Mouse (Mus musculus) left cerebral cortex, adult 9 months (tissue): ENCODE results near the gene C1ql4.

Source experiments
- DNase-seq, 2 experiments: peaks; one replicate each; pipeline ENCODE4 v3.0.0; 2022; ENCODE audit warnings: low spot score in 2 of 2

The C1ql4 gene

DNA sequence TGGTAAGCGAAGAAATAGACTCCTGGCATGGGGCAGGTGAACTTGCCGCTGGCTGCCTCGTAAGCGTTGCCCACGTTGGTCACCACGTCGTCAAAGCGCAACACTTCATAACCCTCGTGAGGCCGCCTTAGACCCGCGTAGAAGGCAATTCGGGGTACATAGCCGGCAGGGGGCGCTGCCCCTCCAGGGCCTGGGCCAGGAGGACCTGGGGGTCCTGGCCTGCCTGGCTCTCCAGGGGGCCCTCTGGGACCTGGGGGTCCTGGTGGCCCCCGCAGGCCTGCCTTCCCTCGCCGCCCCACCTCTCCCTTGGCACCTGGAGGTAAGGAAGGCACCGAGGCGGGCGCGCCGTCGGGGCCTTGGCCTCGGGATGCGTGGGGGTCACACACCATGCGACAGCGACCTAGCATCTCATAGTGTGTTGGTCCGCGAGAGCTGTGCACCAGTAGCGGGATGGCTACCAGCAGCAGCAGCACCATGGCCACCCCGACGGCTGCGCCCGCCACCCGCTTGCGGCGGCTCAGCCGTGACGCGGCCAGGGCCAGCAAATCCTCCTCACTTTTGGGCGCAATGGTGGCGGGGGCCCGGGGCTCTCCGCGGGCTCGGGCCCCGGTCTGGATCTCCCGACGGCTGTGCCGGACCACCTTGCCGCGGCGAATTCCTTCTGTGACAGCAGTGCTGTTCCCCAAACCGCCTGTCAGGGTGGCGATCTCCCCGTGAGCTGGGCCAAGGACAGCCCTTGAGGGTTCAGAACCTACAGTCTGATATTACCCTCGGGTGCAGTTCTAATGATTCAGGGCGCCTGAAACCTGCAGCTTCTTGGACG, at the start of gene C1ql4:
Gene C1ql4, minus strand, starts transcription at position 565 of the 823 bp plus-strand sequence.
- DNase-seq, result no peak

DNA sequence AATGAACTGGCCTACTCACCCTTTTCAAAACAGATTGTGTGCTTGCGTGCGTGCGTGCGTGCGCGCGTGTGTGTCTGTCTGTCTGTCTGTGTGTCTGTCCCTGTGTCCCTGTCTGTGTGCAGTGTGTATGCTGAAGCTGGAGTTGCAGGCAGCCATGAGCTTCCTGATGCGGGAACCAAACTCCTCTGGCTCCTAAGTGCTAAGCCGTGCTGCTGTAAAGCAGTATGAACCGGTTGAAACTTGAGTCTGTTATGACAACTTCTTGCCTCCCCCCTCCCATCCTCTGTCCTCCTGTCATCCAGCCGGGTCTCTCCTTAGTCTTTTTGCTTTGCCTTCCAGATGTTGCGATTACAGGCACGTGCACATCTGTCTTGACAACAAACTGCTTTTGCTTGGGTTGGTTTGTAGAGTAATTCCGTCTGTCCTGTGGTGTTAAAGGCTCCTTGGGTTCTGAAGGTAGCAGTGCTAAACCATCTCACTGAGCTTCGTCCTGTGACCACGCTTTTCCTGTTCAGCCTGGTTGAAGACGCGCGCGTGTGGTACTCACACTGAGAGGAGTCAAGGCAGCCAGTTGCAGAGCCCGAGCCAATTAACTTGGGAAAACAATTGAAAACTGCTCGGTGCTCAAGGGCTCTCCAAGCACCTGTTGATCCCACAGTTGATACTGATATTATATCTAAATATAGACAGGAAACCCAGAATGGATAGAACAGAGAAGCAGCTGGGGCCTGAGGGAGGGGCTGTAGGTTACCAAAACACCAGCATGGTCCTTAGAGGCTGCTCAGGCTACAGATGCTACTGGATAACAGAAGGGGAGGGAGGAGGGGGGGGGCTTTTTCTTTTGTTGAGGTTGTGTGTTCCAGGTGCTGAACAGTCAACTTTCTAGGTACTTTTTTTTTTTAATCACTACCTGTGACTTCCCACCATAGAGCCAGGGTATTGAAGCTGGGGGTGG, 42.6 kb upstream of the C1ql4 start:
- no peak for DNase-seq

DNA sequence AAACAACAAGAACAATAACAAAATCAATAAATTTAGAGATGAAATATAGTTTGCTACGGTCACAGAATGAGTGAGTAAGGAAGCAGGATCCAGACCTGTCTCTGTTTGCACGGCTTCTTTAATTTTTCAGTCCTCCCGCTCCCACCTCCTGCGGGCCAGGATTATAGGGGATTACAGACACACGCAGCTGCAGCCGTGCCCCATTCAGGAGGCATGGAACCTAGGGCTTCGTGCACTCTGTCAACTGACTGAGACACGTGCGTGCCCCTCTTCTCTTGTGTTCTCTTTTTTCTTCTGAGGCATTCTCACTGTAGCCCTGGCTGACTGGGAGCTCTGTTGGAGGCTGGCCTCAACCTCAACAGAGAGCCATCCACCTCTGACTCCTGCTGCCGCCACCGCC, 41.8 kb upstream of the C1ql4 start:
- no peak for DNase-seq

DNA sequence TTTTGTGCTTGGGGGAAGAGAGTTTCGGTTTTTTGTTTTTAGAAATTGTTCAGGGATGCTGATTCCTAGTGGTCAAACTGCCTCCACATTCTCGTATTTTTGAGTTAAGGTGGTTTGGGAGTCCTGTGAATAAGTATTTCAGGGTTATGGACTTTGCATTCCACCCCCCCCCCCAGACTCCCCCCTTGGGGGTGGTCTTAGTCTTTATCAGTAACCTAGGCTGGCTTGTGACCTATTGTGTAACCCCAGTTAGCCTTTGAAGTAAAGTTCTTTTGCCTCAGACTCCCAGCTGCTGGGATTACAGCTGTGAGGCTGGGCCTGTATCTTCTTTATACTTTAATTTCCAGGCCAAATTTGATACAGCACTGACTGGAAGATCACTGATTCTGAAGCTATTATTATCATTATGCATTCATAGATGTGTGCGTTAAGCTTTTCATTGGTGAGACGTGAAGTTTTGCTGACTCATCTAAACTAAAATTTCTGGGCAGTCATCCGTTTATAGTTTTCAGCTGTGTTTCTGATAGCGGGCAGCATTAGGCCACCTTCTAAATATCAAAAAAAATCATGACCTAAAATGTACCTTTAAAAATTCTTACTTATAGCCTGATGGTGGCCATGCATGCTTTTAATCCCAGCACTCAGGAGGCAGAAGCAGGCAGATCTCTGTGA, 40.4 kb upstream of the C1ql4 start:
- no peak for DNase-seq

DNA sequence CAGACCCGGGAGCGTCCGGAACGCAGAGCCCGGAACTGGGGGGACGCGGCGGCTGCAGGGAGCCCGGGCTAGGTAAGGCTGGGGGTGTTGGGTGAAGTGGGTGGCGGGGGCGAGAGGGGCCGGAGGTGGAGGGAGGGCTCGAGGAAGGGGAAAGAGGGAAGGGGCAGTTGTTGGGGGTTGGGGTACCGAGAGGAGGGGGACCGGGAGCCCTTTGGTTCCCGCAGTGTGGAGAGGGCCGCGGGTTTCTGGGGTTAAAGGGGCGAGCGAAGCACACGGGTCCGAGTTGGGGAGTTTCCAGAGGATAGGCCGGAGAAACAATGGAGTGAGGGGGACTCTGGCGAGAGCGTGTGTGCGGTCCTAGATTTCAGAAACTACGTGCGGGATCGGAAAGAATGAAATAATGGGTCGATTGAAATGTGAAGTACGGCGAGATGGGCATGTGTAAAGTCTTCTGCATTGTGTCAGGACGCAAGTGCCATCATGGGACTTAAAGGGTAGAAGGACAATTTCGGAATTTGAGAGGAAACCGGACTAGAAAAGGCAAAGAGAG, 39.3 kb upstream of the C1ql4 start:
- DNase-seq, result no peak

DNA sequence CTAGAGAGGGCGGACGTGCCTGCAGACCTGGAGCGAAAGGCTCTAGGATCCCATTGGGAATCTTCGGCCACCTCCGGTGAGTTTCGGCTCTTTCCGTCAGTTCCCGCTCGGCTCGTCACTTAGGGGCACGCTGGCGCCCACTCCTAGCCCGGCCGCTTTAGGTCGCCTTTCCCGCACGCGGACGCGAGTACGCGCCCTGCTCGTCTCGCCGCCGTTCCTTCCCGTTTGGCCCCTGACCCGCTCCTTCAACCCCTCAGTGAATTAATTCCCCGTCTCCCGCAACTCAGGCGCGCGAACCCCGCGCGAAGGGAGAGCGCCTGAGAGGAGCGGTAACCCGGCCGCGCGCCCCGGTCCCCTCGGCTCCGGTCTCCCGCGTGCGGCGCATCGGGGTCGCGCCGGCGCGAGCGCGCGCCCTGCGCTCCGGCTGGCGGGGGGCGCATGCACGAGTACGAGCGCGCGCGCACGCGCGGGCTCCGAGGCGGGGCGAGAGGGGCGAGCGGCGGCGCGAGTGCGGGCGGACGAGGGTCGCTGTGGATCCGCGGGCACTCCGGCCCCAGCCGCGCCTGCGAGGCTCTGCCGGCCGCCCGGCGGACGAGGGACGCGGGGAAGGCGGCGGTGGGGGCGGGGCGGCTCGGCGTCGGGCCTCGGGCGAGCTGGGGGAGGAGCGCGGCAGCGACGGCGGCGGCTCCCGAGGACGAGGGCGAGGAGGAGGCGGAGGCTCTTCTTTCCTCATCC, 38.6 kb upstream of the C1ql4 start:
- peak; percentile 38 to 84 for DNase-seq

DNA sequence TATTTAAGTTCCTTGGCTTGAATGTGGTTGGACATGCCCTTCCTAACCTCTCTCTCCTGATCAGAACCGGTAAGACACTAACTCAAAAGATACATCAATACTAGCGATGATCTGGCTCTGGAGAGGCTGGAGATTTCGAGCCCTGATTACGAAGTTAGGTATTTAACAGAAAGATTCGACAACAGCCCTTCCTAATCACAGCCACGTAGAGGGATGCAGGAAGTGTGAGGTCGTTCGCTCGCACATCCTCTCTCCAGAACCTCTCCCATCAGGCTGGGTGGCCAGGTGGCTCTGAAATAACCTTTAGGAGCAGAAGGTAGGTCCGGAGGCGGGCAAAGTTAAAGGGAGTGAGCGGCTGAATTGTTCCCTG, 38.1 kb upstream of the C1ql4 start, which contains the start of gene Spats2:
Gene Spats2, plus strand, starts transcription at position 206 of the 370 bp plus-strand sequence.
- no peak for DNase-seq

DNA sequence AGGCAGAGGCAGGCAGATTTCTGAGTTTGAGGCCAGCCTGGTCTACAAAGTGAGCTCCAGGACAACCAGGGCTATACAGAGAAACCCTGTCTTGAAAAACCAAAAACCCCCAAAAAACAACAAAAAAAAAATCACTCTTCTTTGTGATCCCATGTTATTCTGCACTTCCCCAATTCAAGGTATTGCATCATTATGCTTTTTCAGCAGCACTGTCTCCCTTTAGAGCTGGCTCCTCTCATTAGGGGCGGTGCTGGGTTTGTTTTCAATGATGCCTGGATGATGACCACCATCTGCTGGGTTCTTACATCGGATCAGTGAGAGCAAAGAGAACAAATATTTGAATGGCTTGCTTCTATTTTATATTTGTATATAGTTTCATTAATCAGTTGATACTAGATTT, 35.0 kb upstream of the C1ql4 start:
- DNase-seq, result no peak

DNA sequence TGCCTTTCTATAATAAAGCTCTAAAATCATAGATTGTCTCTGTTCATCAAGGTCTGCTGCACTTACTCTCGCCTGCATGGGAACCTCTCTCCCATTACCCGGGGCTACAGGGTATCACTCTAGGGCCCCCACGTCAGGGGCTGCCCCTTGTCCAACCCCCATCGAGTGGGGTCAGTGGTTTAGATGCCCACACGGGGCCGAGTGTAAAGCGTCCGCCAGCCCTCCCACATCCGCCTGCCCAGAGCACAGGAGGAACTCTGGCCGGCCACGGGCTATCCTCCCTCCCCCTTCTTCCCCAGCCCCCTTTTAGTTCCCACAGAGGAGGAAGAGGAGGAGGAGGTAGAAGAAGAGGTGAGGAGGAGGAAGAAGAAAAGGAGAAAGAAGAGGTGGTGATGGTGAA, 33.2 kb upstream of the C1ql4 start:
- DNase-seq, result no peak

DNA sequence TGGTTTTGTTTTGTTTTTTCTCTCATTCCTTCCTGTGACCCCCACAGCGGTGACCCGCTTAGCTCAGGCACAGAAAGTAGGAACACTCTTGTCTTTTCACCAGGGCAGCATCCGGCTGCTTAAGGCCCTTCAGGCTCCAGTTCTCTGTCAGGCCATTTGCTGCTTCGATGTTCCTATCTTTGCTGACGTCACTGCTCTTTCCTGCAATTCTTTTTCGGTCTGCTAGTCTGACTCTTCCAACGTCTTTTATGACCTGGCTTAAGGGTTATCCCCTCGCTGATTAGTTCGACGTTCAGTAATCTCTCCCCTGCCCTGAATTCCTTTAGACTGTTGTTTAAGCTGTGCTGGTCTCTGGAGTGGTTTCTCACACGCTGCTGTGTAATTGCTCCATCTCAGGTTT, 28.9 kb upstream of the C1ql4 start:
- DNase-seq, result no peak

DNA sequence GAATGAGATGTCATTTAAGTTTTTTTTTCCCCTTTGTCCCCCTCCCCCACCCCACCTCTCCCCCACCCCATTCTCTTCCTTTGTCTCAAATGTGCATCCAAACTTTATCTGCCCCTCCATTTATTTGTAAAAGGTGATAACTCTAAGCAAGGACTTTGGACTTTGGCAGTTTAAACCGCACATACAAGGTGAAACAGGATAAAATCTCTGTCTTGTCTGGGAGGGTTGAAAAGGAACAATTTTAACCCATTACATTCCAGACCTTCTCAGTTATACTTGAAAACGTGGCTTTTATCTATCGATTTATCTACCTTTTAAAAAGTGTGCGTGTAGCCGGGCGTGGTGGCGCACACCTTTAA, 27.4 kb upstream of the C1ql4 start:
- no peak for DNase-seq

DNA sequence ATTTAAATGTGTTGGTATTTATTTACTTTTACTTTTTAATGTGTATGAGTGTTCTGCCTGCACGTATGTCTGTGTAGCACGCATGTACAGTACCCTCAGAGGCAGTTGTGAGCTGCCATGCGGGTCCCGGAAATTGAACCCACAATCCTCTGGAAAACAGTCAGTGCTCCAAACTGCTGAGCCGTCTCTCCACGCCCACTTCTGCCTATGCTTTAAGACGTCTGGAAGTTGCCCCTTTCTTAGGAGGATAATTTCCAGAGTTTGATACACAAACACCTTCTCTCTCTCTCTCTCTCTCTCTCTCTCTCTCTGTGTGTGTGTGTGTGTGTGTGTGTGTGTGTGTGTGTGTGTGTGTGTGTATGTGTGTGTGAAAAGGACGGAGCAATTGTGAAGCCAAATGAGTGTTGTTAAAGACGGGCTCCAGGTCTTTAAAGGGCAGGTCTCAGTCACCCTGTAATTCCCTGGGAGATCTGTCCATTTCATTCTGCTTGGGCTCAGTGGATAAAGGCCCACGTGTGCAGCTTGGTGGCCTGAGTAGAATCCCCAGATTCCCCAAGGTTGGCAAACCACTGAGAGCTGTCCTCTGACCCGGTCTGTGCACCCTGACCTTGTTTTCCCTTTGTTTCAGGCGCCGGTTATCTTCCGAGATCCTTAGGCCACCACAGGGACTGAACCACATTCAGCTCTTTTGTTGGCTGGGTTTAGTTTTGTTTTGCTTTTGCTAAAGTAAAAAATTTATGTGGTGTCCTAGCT, 26.9 kb upstream of the C1ql4 start:
- DNase-seq, result no peak

DNA sequence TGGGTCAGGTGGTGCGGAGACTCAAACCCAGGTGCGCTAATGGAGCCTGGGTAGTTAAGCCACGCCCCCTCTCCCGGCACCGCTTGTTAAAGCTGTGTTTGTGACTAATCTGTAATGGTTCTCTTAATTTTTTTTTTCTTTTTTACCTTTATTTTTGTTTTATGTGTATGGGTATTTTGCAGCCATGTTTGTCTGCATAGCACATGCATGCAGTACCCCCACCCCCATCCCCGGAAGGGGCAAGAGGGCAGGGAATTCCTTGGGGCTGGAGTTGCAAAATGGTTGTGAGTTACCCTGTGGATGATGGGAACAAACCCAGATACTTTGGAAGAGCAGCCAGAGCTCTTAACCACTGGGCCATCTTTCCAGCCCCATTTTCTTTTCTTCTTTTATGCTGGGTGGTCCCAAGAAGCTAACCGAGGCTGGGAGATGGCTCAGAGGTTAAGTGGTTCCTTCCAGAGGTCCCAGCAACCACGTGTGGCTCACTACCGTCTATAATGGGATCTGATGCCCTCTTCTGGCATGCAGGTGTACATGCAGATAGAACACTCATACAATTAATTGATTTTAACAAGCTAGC, 25.9 kb upstream of the C1ql4 start:
- DNase-seq, result no peak

DNA sequence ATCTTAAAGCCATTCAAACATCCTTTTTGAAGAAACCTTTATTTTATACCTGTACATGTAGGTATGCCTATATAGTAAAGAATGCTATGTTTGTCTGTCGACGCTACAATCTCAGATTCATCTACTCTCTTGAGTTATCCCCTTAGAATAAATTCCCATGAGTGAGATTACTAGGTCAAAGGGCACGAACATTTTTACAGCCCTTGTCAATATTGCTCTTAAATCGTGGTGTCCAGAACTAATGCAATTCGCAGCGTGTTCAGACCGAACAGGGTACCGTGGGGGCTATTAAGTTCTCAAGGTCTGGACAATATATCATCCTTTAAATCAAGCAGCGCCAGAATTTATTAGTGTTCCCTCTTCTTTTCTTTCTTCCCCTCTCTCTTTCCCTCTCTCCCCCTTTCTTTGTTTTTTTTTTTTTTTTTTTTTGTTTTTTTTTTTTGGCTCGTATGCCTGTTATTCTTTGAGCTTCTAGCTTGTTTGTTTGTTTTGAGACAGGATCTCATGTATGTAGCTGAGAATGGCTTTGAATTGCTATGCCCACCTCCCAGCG, 25.3 kb upstream of the C1ql4 start:
- no peak for DNase-seq

DNA sequence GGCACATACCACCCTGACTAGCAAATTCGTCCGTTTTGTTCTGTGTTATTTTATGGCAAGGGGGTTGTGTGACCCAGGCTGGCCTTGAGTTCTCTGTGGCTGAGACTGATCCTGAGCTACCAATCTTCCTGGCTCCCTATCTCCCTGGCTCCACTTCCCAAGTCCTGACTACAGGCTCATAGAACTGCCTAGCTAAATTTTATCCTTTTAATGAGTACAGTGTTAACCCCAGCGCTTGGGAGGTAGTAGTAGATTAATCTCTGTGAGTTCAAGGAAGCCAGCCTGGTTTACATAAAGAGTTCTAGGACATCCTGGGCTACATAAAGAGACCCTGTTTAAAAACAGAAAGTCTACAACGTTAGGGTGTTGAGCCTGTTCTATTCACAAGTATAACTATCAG, 24.2 kb upstream of the C1ql4 start:
- DNase-seq, result no peak

DNA sequence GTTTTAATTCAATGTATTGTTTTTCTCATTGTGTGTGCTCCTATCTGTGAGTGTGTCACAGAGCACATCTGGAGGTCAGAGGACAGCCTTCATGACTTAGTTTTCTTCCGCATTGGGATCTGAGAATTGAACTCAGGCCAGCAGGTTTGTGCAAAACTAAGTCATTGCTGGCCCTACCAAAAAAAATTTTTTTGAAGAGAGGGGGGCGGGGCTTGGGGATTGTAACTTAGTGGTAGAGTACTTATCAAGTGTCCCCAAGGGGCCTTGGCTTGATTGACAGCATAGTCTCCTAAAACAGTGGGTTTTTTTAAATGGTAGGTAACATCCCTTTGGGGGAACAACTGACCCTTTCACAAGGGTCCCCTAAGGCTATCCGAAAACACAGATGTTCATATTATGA, 23.5 kb upstream of the C1ql4 start:
- DNase-seq, result no peak

DNA sequence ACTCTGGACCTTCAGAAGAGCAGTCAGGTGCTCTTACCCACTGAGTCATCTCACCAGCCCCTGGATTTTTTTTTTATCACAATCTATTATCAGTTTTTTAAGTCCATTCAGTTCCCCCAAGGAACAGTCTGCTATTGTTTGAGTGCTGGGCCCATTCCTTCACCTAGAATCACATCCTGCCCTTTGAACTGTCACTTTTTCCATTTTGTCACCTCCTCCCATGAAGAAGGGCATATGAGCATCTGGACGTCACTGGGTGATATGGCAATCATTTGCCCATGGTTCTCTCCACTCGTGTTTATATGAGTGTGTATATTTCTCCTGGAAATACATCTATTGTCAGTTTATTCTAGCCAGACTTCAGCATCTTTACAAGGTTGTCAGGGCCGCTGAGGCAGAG, 20.2 kb upstream of the C1ql4 start:
- DNase-seq, result no peak

DNA sequence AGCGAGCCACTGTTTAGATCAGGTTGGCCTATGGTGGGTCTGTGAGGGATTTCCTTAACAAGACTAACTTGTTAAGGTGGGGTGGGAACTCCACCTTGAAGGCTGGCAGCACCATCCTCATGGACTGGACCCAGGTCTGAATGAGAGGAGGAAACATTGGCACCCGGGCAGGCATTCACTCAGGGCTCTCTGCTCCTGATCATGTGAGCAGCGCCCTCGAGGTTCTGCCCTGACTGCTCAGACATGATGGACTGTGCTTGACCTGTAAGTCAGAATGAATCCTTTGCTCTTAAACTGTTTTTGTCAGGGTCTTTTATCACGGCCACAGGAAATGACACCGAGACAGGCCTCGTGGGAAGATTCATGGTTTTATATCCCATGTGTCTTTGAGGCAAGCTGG, 17.6 kb upstream of the C1ql4 start:
- no peak for DNase-seq

DNA sequence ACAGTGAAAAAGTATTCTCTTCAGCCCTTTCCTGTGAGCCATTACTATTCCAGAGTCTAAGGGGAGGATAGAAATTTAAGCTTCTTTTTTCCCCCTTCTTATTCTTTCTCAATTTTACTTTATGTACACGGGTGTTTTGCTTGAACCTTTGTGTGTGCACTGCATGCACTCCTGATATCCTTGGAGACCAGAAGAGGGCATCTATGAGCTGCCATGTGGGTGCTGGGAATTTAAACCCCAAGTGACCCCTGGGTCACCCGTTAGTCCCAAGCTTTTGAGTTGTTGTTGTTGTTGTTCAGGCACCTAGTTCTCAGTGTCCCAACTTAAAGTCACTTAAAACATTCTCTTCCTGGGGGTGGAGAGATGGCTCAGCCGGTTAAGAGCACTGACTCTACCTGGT, 12.4 kb upstream of the C1ql4 start:
- no peak for DNase-seq

DNA sequence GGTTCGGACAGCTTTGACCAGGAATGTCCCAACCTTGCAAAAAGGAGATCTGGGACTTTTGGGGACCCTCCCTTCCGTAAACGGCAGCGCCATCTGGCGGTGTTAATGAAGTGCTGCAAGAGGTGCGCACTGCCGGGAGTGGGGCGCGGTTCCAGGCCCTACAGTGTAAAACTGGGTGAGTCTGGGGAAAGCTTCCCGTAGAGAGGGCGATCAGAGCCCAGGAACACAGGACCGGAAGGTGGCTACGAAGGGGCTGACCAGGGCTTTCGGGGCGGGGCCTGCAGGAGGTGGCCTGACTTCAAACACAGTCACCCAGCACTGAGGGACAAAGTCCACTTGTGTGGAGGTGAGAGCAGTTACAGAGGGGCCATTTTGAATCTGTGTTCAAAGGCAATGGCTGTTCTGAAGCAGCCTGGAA, 11.5 kb upstream of the C1ql4 start:
- no peak for DNase-seq
